8 mouse cellular contexts compared by ENCODE assay signal in genomic region chr7:25284171-25284570, GRCm38 (mm10). TPM values are rescaled to one million over a fixed set of nuclear protein-coding genes. Genes with fewer than 3 reads are reported as not detected.
A peak's percentile ranks its signal among the peaks of the same experiment; 100 is the strongest.
DNase-seq lines count a peak whose midpoint lies in the region; ATAC-seq lines count a peak whose summit lies in the region.

No protein-coding gene starts in this region.

- 0 out of 2 replicates have a peak, but pooled peaks cover under 1% of the 10 kb centered on the region for H3K9me3 ChIP-seq in liver, embryonic 12.5 days (replicated peaks)

- H3K4me1 ChIP-seq in liver, embryonic 12.5 days = peaks cover 58% of the 10 kb centered on the region

- H3K4me2 ChIP-seq in liver, embryonic 12.5 days = peak overlapping the region; percentile 99

- WGBS in liver, embryonic 12.5 days (ENCODE audit: insufficient replicate concordance) = 62% methylated on average over 2 of the region's 2 CpGs

- H3K36me3 ChIP-seq in liver, embryonic 12.5 days = peaks cover 46% of the 10 kb centered on the region

- intact Hi-C loops in gastrocnemius, postnatal 14 days (cut with DNase I; ENCODE audit: low total_unique reads) = no loop called here

- H3K27me3 ChIP-seq in liver, embryonic 12.5 days (replicated peaks) = no peaks in the 10 kb centered on the region

- peak; percentile 1 for DNase-seq in gastrocnemius, postnatal 14 days
- DNase-seq in gastrocnemius, postnatal 25 days = no peak
- peak; percentile 11 for DNase-seq in thymus, postnatal 4 days
- DNase-seq in thymus, adult 18-20 months = no peak
- no peak for DNase-seq in ovary, postnatal 10 days (ENCODE audit: low spot score)
- no peak for DNase-seq in urinary bladder, adult 18-20 months (ENCODE audit: low spot score in 2 of 2)
- no peak for DNase-seq in urinary bladder, postnatal 36 days (ENCODE audit: low spot score in 2 of 2)

- ATAC-seq in liver, embryonic 12.5 days = no peak

- peak overlapping the region; percentile 83; the same call in 1 of the 2 replicates for H3K4me3 ChIP-seq in liver, embryonic 12.5 days

- peak overlapping the region; percentile 97 for H3K27ac ChIP-seq in liver, embryonic 12.5 days

- H3K9ac ChIP-seq in liver, embryonic 12.5 days = peak overlapping the region; percentile 92

RNA-seq across cellular contexts. Expression of gene Pafah1b3, which starts 13.6 kb away (rescaled TPM):
- total RNA-seq in gastrocnemius, postnatal 14 days (2021) = 1 to 10 TPM; 3.0 to 4.5 TPM
- 1 to 10 TPM; 1.4 to 1.5 TPM for total RNA-seq in gastrocnemius, postnatal 25 days (2021)
- polyA plus RNA-seq in liver, embryonic 12.5 days (2016; fragmentation: Nextera tagmentation; extraction: Ambion mirVana) = 44.1 and 51.0 TPM in 2 replicates

RNA-seq across cellular contexts. Expression of gene Cic, which starts 16.7 kb away (rescaled TPM):
- 10 to 100 TPM; 38.2 to 44.1 TPM for total RNA-seq in gastrocnemius, postnatal 14 days (2021)
- 10 to 100 TPM; 29.0 to 30.4 TPM for total RNA-seq in gastrocnemius, postnatal 25 days (2021)
- 17.0 TPM in 2 replicates for polyA plus RNA-seq in liver, embryonic 12.5 days (2016; fragmentation: Nextera tagmentation; extraction: Ambion mirVana)

RNA-seq across cellular contexts. Expression of gene Prr19, which starts 17.0 kb away (rescaled TPM):
- not detected for total RNA-seq in gastrocnemius, postnatal 14 days (2021)
- not detected for total RNA-seq in gastrocnemius, postnatal 25 days (2021)
- 0.10 and 0.14 TPM in 2 replicates for polyA plus RNA-seq in liver, embryonic 12.5 days (2016; fragmentation: Nextera tagmentation; extraction: Ambion mirVana)

RNA-seq across cellular contexts. Expression of gene Tmem145, which starts 21.7 kb away (rescaled TPM):
- not detected for total RNA-seq in gastrocnemius, postnatal 14 days (2021)
- not detected for total RNA-seq in gastrocnemius, postnatal 25 days (2021)
- 0.14 TPM in 2 replicates for polyA plus RNA-seq in liver, embryonic 12.5 days (2016; fragmentation: Nextera tagmentation; extraction: Ambion mirVana)

RNA-seq across cellular contexts. Expression of gene Megf8, which starts 32.8 kb away (rescaled TPM):
- total RNA-seq in gastrocnemius, postnatal 14 days (2021) = 10 to 100 TPM; 18.5 to 19.7 TPM
- total RNA-seq in gastrocnemius, postnatal 25 days (2021) = 10 to 100 TPM; 15.5 to 18.7 TPM
- polyA plus RNA-seq in liver, embryonic 12.5 days (2016; fragmentation: Nextera tagmentation; extraction: Ambion mirVana) = 2.6 TPM in 2 replicates

Comparison
In these comparisons a context has a peak if more than half of its experiments do, and no peak if none do; other contexts are left out.
1. DNase-seq: peak in gastrocnemius, postnatal 14 days (single experiment) and thymus, postnatal 4 days (single experiment); none in gastrocnemius, postnatal 25 days (single experiment), thymus, adult 18-20 months (0 of 2), ovary, postnatal 10 days (single experiment), urinary bladder, adult 18-20 months (0 of 2) and urinary bladder, postnatal 36 days (0 of 2).